Mouse (Mus musculus): ENCODE measurements around the gene Blmh. TPM values are rescaled to one million over a fixed set of nuclear protein-coding genes. Genes with fewer than 3 reads are reported as not detected.
A peak's percentile ranks its signal among the peaks of the same experiment; 100 is the strongest.

Blmh gene
- 97.0 and 109 TPM in 2 replicates for polyA plus RNA-seq (2015; fragmentation: Nextera tagmentation; extraction: Ambion mirVana)

GRCm38 (mm10) chr11:76924759-76925236, at the start of gene Blmh:
Gene Blmh, plus strand, starts transcription at chr11:76924809.
- Histone ChIP-seq H3K9me3 (no peaks in the 10 kb centered on the region), H3K27me3 (replicated peaks) (no peaks in the 10 kb centered on the region), H3K36me3 (no peaks in the 10 kb centered on the region), H3K9ac (no peak within 1 kb of the TSS), H3K4me3 (no peak within 1 kb of the TSS), H3K27ac (replicated peaks) (peak within 1 kb of the TSS; percentile 32; the same call in 1 of the 2 replicates), H3K4me2 (no peak within 1 kb of the TSS), H3K4me1 (peaks cover 16% of the 10 kb centered on the region)
- 43% methylated on average over 6 of the region's 6 CpGs for WGBS
- ATAC-seq (ENCODE audit: extremely low read depth, insufficient number of reproducible peaks, low FRiP score, low TSS enrichment) = no peak

- Histone ChIP-seq H3K9me3 (no peaks in the 10 kb centered on the region), H3K4me2 (no peak overlapping the region)
- WGBS = 82% methylated on average over 5 of the region's 5 CpGs
Measured at GRCm38 (mm10) chr11:76879816-76880215, 44.8 kb upstream of the Blmh start.

GRCm38 (mm10) chr11:76884451-76884850, 40.2 kb upstream of the Blmh start:
- no peak overlapping the region for H3K27ac ChIP-seq (replicated peaks)

More at GRCm38 (mm10) chr11:76879816-76880215, 44.8 kb upstream of the Blmh start:
- Histone ChIP-seq H3K36me3 (no peaks in the 10 kb centered on the region), H3K27me3 (replicated peaks) (no peaks in the 10 kb centered on the region), H3K4me1 (no peaks in the 10 kb centered on the region; the same call in 1 of the 2 replicates), H3K27ac (replicated peaks) (no peak overlapping the region), H3K4me3 (no peak overlapping the region), H3K9ac (no peak overlapping the region)
- no peak for ATAC-seq (ENCODE audit: extremely low read depth, insufficient number of reproducible peaks, low FRiP score, low TSS enrichment)

GRCm38 (mm10) chr11:76889339-76890164, 35.1 kb upstream of the Blmh start:
- peak overlapping the region; percentile 51 for H3K27ac ChIP-seq (replicated peaks)
- H3K9me3 ChIP-seq = no peaks in the 10 kb centered on the region
- H3K36me3 ChIP-seq = no peaks in the 10 kb centered on the region
- H3K9ac ChIP-seq = no peak overlapping the region
- WGBS = 34% methylated on average over 10 of the region's 10 CpGs
- H3K27me3 ChIP-seq (replicated peaks) = no peaks in the 10 kb centered on the region
- ATAC-seq (ENCODE audit: extremely low read depth, insufficient number of reproducible peaks, low FRiP score, low TSS enrichment) = no peak
- no peak overlapping the region for H3K4me3 ChIP-seq
- peak overlapping the region; percentile 30 for H3K4me2 ChIP-seq
- peaks cover 25% of the 10 kb centered on the region for H3K4me1 ChIP-seq

More at GRCm38 (mm10) chr11:76884451-76884850, 40.2 kb upstream of the Blmh start:
- H3K9ac ChIP-seq = no peak overlapping the region
- no peaks in the 10 kb centered on the region for H3K9me3 ChIP-seq
- H3K27me3 ChIP-seq (replicated peaks) = no peaks in the 10 kb centered on the region
- WGBS = 41% methylated on average over 5 of the region's 5 CpGs
- H3K4me3 ChIP-seq = no peak overlapping the region
- H3K36me3 ChIP-seq = no peaks in the 10 kb centered on the region
- H3K4me2 ChIP-seq = no peak overlapping the region
- ATAC-seq (ENCODE audit: extremely low read depth, insufficient number of reproducible peaks, low FRiP score, low TSS enrichment) = no peak
- peaks cover 3% of the 10 kb centered on the region for H3K4me1 ChIP-seq

- no peak for ATAC-seq (ENCODE audit: extremely low read depth, insufficient number of reproducible peaks, low FRiP score, low TSS enrichment)
- no peaks in the 10 kb centered on the region for H3K27me3 ChIP-seq (replicated peaks)
- peaks cover 26% of the 10 kb centered on the region for H3K4me1 ChIP-seq
- no peak overlapping the region for H3K9ac ChIP-seq
- H3K4me3 ChIP-seq = no peak overlapping the region
- H3K27ac ChIP-seq (replicated peaks) = no peak overlapping the region
- H3K9me3 ChIP-seq = no peaks in the 10 kb centered on the region
- 82% methylated on average over 7 of the region's 7 CpGs for whole genome bisulfite sequencing
- H3K4me2 ChIP-seq = no peak overlapping the region
- no peaks in the 10 kb centered on the region for H3K36me3 ChIP-seq
Measured at GRCm38 (mm10) chr11:76891171-76891570, 33.4 kb upstream of the Blmh start.

- H3K9ac ChIP-seq = no peak overlapping the region
- no peak for ATAC-seq (ENCODE audit: extremely low read depth, insufficient number of reproducible peaks, low FRiP score, low TSS enrichment)
- H3K27ac ChIP-seq (replicated peaks) = no peak overlapping the region
- no peaks in the 10 kb centered on the region for H3K27me3 ChIP-seq (replicated peaks)
- no peak overlapping the region for H3K4me3 ChIP-seq
- 78% methylated on average over 4 of the region's 4 CpGs for WGBS
- peaks cover 33% of the 10 kb centered on the region for H3K4me1 ChIP-seq
- no peak overlapping the region for H3K4me2 ChIP-seq
- no peaks in the 10 kb centered on the region for H3K9me3 ChIP-seq
- H3K36me3 ChIP-seq = no peaks in the 10 kb centered on the region
Measured at GRCm38 (mm10) chr11:76891738-76892349, 32.8 kb upstream of the Blmh start.

GRCm38 (mm10) chr11:76892972-76893371, 31.6 kb upstream of the Blmh start:
- 62% methylated on average over 3 of the region's 3 CpGs for WGBS
- H3K27me3 ChIP-seq (replicated peaks) = no peaks in the 10 kb centered on the region
- ATAC-seq (ENCODE audit: extremely low read depth, insufficient number of reproducible peaks, low FRiP score, low TSS enrichment) = no peak

GRCm38 (mm10) chr11:76893570-76893969, 31.0 kb upstream of the Blmh start:
- WGBS = 28% methylated on average over 4 of the region's 4 CpGs
- Histone ChIP-seq H3K36me3 (no peaks in the 10 kb centered on the region), H3K9ac (no peak overlapping the region; the same call in 1 of the 2 replicates), H3K4me2 (peak overlapping the region; percentile 12; the same call in 1 of the 2 replicates), H3K4me3 (no peak overlapping the region), H3K9me3 (no peaks in the 10 kb centered on the region), H3K27ac (replicated peaks) (peak overlapping the region; percentile 79), H3K27me3 (replicated peaks) (no peaks in the 10 kb centered on the region), H3K4me1 (peaks cover 36% of the 10 kb centered on the region)
- ATAC-seq (ENCODE audit: extremely low read depth, insufficient number of reproducible peaks, low FRiP score, low TSS enrichment) = 0 out of 2 replicates have a peak, but pooled peaks have one; percentile 52

More at GRCm38 (mm10) chr11:76892972-76893371, 31.6 kb upstream of the Blmh start:
- no peaks in the 10 kb centered on the region for H3K9me3 ChIP-seq
- no peak overlapping the region for H3K4me3 ChIP-seq
- no peak overlapping the region for H3K9ac ChIP-seq
- H3K4me1 ChIP-seq = peaks cover 36% of the 10 kb centered on the region
- peak overlapping the region; percentile 79 for H3K27ac ChIP-seq (replicated peaks)
- H3K36me3 ChIP-seq = no peaks in the 10 kb centered on the region
- no peak overlapping the region for H3K4me2 ChIP-seq

GRCm38 (mm10) chr11:76894240-76894639, 30.4 kb upstream of the Blmh start:
- 0 out of 2 replicates have a peak overlapping the region, but pooled peaks have one; percentile 12 for H3K4me2 ChIP-seq
- WGBS = 17% methylated on average over 5 of the region's 5 CpGs
- H3K9me3 ChIP-seq = no peaks in the 10 kb centered on the region
- no peaks in the 10 kb centered on the region for H3K27me3 ChIP-seq (replicated peaks)
- peaks cover 35% of the 10 kb centered on the region for H3K4me1 ChIP-seq
- H3K9ac ChIP-seq = no peak overlapping the region
- 0 out of 2 replicates have a peak, but pooled peaks have one; percentile 27 for ATAC-seq (ENCODE audit: extremely low read depth, insufficient number of reproducible peaks, low FRiP score, low TSS enrichment)
- H3K36me3 ChIP-seq = no peaks in the 10 kb centered on the region
- no peak overlapping the region for H3K4me3 ChIP-seq
- H3K27ac ChIP-seq (replicated peaks) = peak overlapping the region; percentile 79

GRCm38 (mm10) chr11:76896360-76896759, 28.2 kb upstream of the Blmh start:
- H3K4me2 ChIP-seq = no peak overlapping the region

GRCm38 (mm10) chr11:76897126-76897525, 27.5 kb upstream of the Blmh start:
- no peak overlapping the region for H3K27ac ChIP-seq (replicated peaks)

More at GRCm38 (mm10) chr11:76896360-76896759, 28.2 kb upstream of the Blmh start:
- no peak for ATAC-seq (ENCODE audit: extremely low read depth, insufficient number of reproducible peaks, low FRiP score, low TSS enrichment)
- 0 out of 2 replicates have a peak overlapping the region, but pooled peaks have one; percentile 10 for H3K9ac ChIP-seq
- H3K27ac ChIP-seq (replicated peaks) = 0 out of 2 replicates have a peak overlapping the region, but pooled peaks have one; percentile 12
- H3K4me1 ChIP-seq = peaks cover 28% of the 10 kb centered on the region
- H3K27me3 ChIP-seq (replicated peaks) = no peaks in the 10 kb centered on the region
- H3K9me3 ChIP-seq = no peaks in the 10 kb centered on the region
- no peak overlapping the region for H3K4me3 ChIP-seq
- no peaks in the 10 kb centered on the region for H3K36me3 ChIP-seq
- WGBS = 36% methylated on average over 6 of the region's 6 CpGs

More at GRCm38 (mm10) chr11:76897126-76897525, 27.5 kb upstream of the Blmh start:
- 47% methylated on average over 1 of the region's 1 CpGs for WGBS
- H3K9ac ChIP-seq = no peak overlapping the region
- peaks cover 28% of the 10 kb centered on the region for H3K4me1 ChIP-seq
- no peak overlapping the region for H3K4me3 ChIP-seq
- no peak for ATAC-seq (ENCODE audit: extremely low read depth, insufficient number of reproducible peaks, low FRiP score, low TSS enrichment)
- no peak overlapping the region for H3K4me2 ChIP-seq
- no peaks in the 10 kb centered on the region for H3K36me3 ChIP-seq
- H3K9me3 ChIP-seq = no peaks in the 10 kb centered on the region
- no peaks in the 10 kb centered on the region for H3K27me3 ChIP-seq (replicated peaks)

All from heart, embryonic 13.5 days (tissue).